Mouse (Mus musculus) kidney, embryonic 16.5 days (tissue): ENCODE results near the gene Mpped2. TPM values are rescaled to one million over a fixed set of nuclear protein-coding genes. Genes with fewer than 3 reads are reported as not detected.

Experiments
- ATAC-seq: fragments of 200-750 bp; cut with Nextera tagmentation; 2 replicates; pipeline ENCODE4 v1.8.0; 2017; ENCODE audit warnings: moderate TSS enrichment; ENCODE audit not compliant: low FRiP score, low TSS enrichment
- H3K27ac ChIP-seq: fragments of 300-500 bp; sonication (generic); 2 replicates; pipeline ENCODE4 v1.5.1; 2014; ENCODE audit warnings: low read length
- H3K27me3 ChIP-seq: fragments of 300-500 bp; sonication (generic); 2 replicates; pipeline ENCODE4 v1.6.1; 2014; ENCODE audit warnings: low read length, control low read depth, mixed read lengths; ENCODE audit not compliant: insufficient read depth
- H3K36me3 ChIP-seq: fragments of 300-500 bp; sonication (generic); 2 replicates; pipeline ENCODE4 v1.6.1; 2014; ENCODE audit warnings: low read length, control low read depth, mixed read lengths; ENCODE audit not compliant: insufficient read depth
- H3K4me1 ChIP-seq: fragments of 300-500 bp; sonication (generic); 2 replicates; pipeline ENCODE4 v1.6.1; 2014; ENCODE audit warnings: low read length, control low read depth, mixed read lengths; ENCODE audit not compliant: insufficient read depth
- H3K4me2 ChIP-seq: fragments of 300-500 bp; sonication (generic); replicated peaks from 2 replicates; pipeline ENCODE4 v1.6.1; 2014; ENCODE audit warnings: low read depth, low read length
- H3K4me3 ChIP-seq: fragments of 300-500 bp; sonication (generic); 2 replicates; pipeline ENCODE4 v1.5.1; 2014; ENCODE audit warnings: mild to moderate bottlenecking, low read length
- H3K9ac ChIP-seq: fragments of 300-500 bp; sonication (generic); replicated peaks from 2 replicates; pipeline ENCODE4 v1.6.1; 2014; ENCODE audit warnings: low read length
- H3K9me3 ChIP-seq: fragments of 300-500 bp; sonication (generic); 2 replicates; pipeline ENCODE4 v1.6.1; 2016; ENCODE audit warnings: low read length, control low read depth
- WGBS: fragments of 180-500 bp; shearing (Covaris S2); extraction: QIAGEN DNeasy Blood & Tissue Kit; methylation state at CpG from one replicate; pipeline ENCODE4 v1.1.7; 2014; 5-methylcytosine and 5-hydroxymethylcytosine counted together
- polyA plus RNA-seq: library from polyadenylated mRNA; unstranded; fragments of >200 nt; fragmentation: Nextera tagmentation; extraction: Ambion mirVana; gene quantifications from 2 replicates; pipeline ENCODE4 v1.2.1, GENCODE M21; 2015

Gene Mpped2
- polyA plus RNA-seq, 1 experiment from 2014 or later = 28.6 TPM

- H3K27ac ChIP-seq = no peak overlapping the region
These were observed 144.2 kb downstream of the Mpped2 start for GRCm38 (mm10) chr2:106837241-106837640.

DNA sequence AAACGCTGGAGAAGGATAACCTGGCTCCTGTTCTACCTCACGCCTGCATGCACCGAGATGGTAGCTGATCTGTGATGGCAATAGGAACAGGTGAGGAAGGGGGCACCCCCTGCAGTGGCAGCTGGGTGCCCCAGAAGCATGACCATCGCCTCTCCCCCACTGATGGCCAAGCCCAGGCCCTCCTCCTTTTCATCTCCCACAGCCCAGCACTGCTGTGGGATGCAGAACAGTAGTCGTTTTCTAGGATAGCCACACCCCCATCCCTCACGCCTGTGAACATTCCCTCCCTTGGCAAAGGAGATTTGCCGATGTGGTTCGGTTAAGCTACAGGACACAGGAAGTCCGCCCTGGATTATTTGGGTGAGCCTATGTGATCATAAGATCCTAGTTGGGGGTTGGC, 151.1 kb downstream of the Mpped2 start:
- peak; percentile 62; the same call in 1 of the 2 replicates for ATAC-seq
- Histone ChIP-seq H3K9me3 (no peaks in the 10 kb centered on the region), H3K36me3 (no peaks in the 10 kb centered on the region), H3K4me3 (no peak overlapping the region), H3K27ac (peak overlapping the region; percentile 63; the same call in 1 of the 2 replicates), H3K27me3 (no peaks in the 10 kb centered on the region), H3K4me1 (peaks cover 48% of the 10 kb centered on the region), H3K4me2 (no peak overlapping the region), H3K9ac (no peak overlapping the region)
- WGBS = 46% methylated on average over 9 of the region's 9 CpGs

More at GRCm38 (mm10) chr2:106837241-106837640, 144.2 kb downstream of the Mpped2 start:
- H3K9ac ChIP-seq = no peak overlapping the region
- no peak for ATAC-seq
- H3K4me2 ChIP-seq = no peak overlapping the region
- peaks cover 25% of the 10 kb centered on the region for H3K4me1 ChIP-seq
- no peaks in the 10 kb centered on the region for H3K9me3 ChIP-seq
- no peak overlapping the region for H3K4me3 ChIP-seq
- no peaks in the 10 kb centered on the region for H3K36me3 ChIP-seq
- 92% methylated on average over 4 of the region's 4 CpGs for WGBS
- no peaks in the 10 kb centered on the region for H3K27me3 ChIP-seq

- ATAC-seq = peak; percentile 57; the same call in 1 of the 2 replicates
- Histone ChIP-seq H3K27ac (peak overlapping the region; percentile 63), H3K4me3 (no peak overlapping the region), H3K9me3 (no peaks in the 10 kb centered on the region), H3K4me1 (peaks cover 39% of the 10 kb centered on the region), H3K9ac (no peak overlapping the region), H3K27me3 (no peaks in the 10 kb centered on the region), H3K4me2 (no peak overlapping the region; the same call in 1 of the 2 replicates), H3K36me3 (no peaks in the 10 kb centered on the region)
- WGBS = 32% methylated on average over 10 of the region's 10 CpGs
These were observed 152.0 kb downstream of the Mpped2 start for GRCm38 (mm10) chr2:106844766-106845678.

- 34% methylated on average over 4 of the region's 4 CpGs for WGBS
- no peaks in the 10 kb centered on the region for H3K9me3 ChIP-seq
- no peak overlapping the region for H3K9ac ChIP-seq
- ATAC-seq = no peak
- H3K36me3 ChIP-seq = no peaks in the 10 kb centered on the region
- H3K4me3 ChIP-seq = no peak overlapping the region
- H3K4me1 ChIP-seq = peaks cover 24% of the 10 kb centered on the region
- no peak overlapping the region for H3K27ac ChIP-seq
- H3K27me3 ChIP-seq = no peaks in the 10 kb centered on the region
- H3K4me2 ChIP-seq = no peak overlapping the region
These were observed 153.4 kb downstream of the Mpped2 start for GRCm38 (mm10) chr2:106846511-106846910.

DNA sequence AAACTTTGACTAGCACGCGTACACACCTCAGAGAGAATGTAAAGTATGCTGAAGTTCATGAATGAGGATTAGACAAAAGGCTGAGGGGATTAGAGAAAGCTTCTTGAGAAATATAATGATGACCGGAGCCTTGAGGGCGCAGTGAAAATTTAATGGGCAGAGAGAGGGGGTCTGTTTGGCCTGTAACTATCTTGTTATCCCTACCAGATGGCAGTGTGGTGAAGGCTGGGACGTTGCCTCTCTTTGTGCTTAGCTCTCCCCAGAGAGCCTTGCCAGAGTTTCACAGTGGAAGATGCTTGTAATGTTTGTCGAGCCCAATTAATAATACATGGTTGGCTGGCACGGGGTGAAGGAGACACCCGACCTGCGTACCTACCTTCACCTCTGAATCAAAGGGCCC, 156.3 kb downstream of the Mpped2 start:
- no peak overlapping the region for H3K9ac ChIP-seq
- WGBS = 64% methylated on average over 9 of the region's 9 CpGs
- ATAC-seq = no peak

GRCm38 (mm10) chr2:106851515-106851914, 158.4 kb downstream of the Mpped2 start:
- no peaks in the 10 kb centered on the region for H3K27me3 ChIP-seq
- H3K4me1 ChIP-seq = peaks cover 25% of the 10 kb centered on the region
- no peak for ATAC-seq
- no peak overlapping the region for H3K4me2 ChIP-seq
- H3K9ac ChIP-seq = no peak overlapping the region
- H3K27ac ChIP-seq = no peak overlapping the region
- WGBS = 71% methylated on average over 8 of the region's 8 CpGs
- no peak overlapping the region for H3K4me3 ChIP-seq
- no peaks in the 10 kb centered on the region for H3K9me3 ChIP-seq
- no peaks in the 10 kb centered on the region for H3K36me3 ChIP-seq

More for the DNA sequence above, 156.3 kb downstream of the Mpped2 start:
- Histone ChIP-seq H3K4me2 (no peak overlapping the region), H3K4me3 (no peak overlapping the region), H3K27ac (no peak overlapping the region), H3K36me3 (no peaks in the 10 kb centered on the region), H3K27me3 (no peaks in the 10 kb centered on the region), H3K4me1 (peaks cover 18% of the 10 kb centered on the region), H3K9me3 (no peaks in the 10 kb centered on the region)

DNA sequence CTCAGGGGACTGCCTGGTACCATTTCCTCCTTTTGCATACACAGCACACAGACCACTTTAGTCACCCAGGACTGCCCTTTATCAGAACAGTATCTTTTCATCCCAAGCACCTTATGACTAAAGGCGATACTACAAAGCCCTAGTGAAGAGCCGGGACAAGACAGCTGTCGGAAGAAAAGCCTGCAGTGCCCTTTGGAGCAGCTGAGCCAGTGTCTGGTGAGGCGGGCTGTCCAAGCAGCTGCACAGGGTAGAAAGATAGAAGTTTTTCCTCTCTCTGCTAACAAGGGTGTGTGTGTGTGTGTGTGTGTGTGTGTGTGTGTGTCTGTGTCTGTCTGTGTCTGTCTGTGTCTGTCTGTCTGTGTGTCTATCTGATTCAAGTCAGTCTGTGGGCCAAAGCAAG, 161.1 kb downstream of the Mpped2 start:
- 67% methylated on average over 4 of the region's 4 CpGs for WGBS
- ATAC-seq = no peak
- peaks cover 38% of the 10 kb centered on the region for H3K4me1 ChIP-seq
- H3K9me3 ChIP-seq = no peaks in the 10 kb centered on the region
- no peak overlapping the region for H3K4me3 ChIP-seq
- no peak overlapping the region for H3K27ac ChIP-seq
- H3K27me3 ChIP-seq = no peaks in the 10 kb centered on the region
- H3K4me2 ChIP-seq = no peak overlapping the region
- H3K9ac ChIP-seq = no peak overlapping the region
- no peaks in the 10 kb centered on the region for H3K36me3 ChIP-seq

DNA sequence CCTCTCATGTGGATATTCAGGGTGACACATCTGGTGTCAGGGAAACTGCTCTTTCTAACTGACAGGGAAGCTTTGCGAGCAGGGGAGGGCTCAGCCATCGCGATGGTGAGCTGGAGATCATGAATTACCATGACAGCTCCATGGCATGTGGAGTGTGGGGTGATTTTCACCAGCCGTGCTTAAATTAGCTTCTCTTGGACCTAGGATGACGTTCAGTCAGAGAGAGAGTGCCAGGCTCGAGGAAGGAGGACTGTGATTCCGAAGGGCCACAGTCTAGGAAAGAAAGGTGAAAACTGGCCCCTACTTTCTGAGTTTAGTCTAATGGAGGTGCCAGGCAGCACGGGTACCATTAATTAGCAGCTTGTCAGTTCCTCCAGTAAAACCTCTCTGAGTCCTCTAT, 161.7 kb downstream of the Mpped2 start:
- no peaks in the 10 kb centered on the region for H3K9me3 ChIP-seq
- no peak for ATAC-seq
- H3K4me1 ChIP-seq = peaks cover 38% of the 10 kb centered on the region
- no peaks in the 10 kb centered on the region for H3K27me3 ChIP-seq
- no peak overlapping the region; the same call in 1 of the 2 replicates for H3K9ac ChIP-seq
- no peak overlapping the region for H3K27ac ChIP-seq
- no peaks in the 10 kb centered on the region for H3K36me3 ChIP-seq
- 18% methylated on average over 8 of the region's 8 CpGs for WGBS
- H3K4me3 ChIP-seq = no peak overlapping the region
- H3K4me2 ChIP-seq = peak overlapping the region; percentile 30; the same call in 1 of the 2 replicates

DNA sequence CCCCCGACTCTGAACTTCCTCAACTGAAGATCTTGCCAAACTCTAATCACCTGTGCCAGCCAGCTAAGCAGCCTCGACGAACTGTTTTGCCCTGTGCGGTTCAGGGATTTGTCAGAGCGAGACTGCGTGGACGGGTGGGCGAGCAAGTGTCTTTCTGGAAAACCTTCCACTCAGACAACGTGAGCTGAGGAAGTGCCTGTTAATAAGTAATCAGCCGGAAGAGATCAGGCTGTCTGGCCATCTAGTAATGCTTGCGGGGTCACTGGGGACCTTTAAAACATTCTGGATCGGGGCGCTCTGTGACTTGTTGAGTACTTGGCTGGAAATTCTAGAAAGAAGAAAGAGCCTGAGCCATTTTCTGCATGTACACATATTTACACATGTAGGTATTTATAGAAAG, 162.1 kb downstream of the Mpped2 start:
- ATAC-seq = no peak
- Histone ChIP-seq H3K36me3 (no peaks in the 10 kb centered on the region), H3K9ac (no peak overlapping the region), H3K27ac (no peak overlapping the region), H3K4me3 (no peak overlapping the region), H3K27me3 (no peaks in the 10 kb centered on the region), H3K4me2 (peak overlapping the region; percentile 30; the same call in 1 of the 2 replicates), H3K9me3 (no peaks in the 10 kb centered on the region), H3K4me1 (peaks cover 38% of the 10 kb centered on the region)
- 26% methylated on average over 13 of the region's 13 CpGs for WGBS
